Comparison of ENCODE assay signal across 11 mouse cellular contexts in genomic region chr7:130654562-130654961, GRCm38 (mm10).
A peak's percentile ranks its signal among the peaks of the same experiment; 100 is the strongest.
DNase-seq lines count a peak whose midpoint lies in the region; ATAC-seq and TF ChIP-seq lines count a peak whose summit lies in the region.
"Had no signal": no experiment of that assay in that cellular context is flagged by ENCODE, and none has a peak within 500 bp of the region (broad histone marks: within the 10 kb centered on the region; RNA-seq: fewer than 3 reads in every experiment).

No protein-coding gene starts in this region.

- no peak for TF ChIP-seq CTCF in lung, embryonic 14.5 days (IDR thresholded peaks at IDR 0.05; ENCODE audit: low read depth)
- TF ChIP-seq CTCF in lung, adult 2 months (IDR thresholded peaks at IDR 0.05; ENCODE audit: insufficient read depth, low read length): no peak
- no peak for TF ChIP-seq CTCF in testis, adult 2 months (IDR thresholded peaks at IDR 0.05; ENCODE audit: control insufficient read depth, insufficient read depth, insufficient replicate concordance, low read depth, low read length)

- no peak for TF ChIP-seq POLR2A in lung, adult 2 months (IDR thresholded peaks at IDR 0.05; ENCODE audit: borderline replicate concordance, extremely low read depth, low read depth, low read length)
- TF ChIP-seq POLR2A in testis, adult 2 months (IDR thresholded peaks at IDR 0.05; ENCODE audit: control insufficient read depth, low read depth, low read length): no peak

- H3K4me3 ChIP-seq in lung, embryonic 14.5 days (ENCODE audit: low read depth, low read length): no peak overlapping the region
- H3K4me3 ChIP-seq in lung, adult 2 months (replicated peaks; ENCODE audit: extremely low read depth, low read depth, low read length): no peak overlapping the region
- H3K4me3 ChIP-seq in testis, adult 2 months (ENCODE audit: control insufficient read depth, low read depth, low read length): no peak overlapping the region
- H3K4me3 ChIP-seq: embryonic facial prominence, embryonic 13.5 days had no signal

- ATAC-seq in lung, embryonic 14.5 days (ENCODE audit: insufficient read depth): peak; percentile 44; the same call in 1 of the 2 replicates
- ATAC-seq: hindbrain, embryonic 16.5 days had no signal

- H3K27ac ChIP-seq in lung, embryonic 14.5 days (ENCODE audit: low read depth): peak overlapping the region; percentile 46; the same call in 1 of the 2 replicates
- peak overlapping the region; percentile 64; the same call in 1 of the 2 replicates for H3K27ac ChIP-seq in testis, adult 2 months (ENCODE audit: control insufficient read depth, insufficient read depth, low read depth, low read length)
- H3K27ac ChIP-seq: embryonic facial prominence, embryonic 13.5 days had no signal

- H3K9ac ChIP-seq in lung, embryonic 14.5 days: no peak overlapping the region
- H3K9ac ChIP-seq: embryonic facial prominence, embryonic 13.5 days had no signal

- 39% methylated on average over 2 of the region's 2 CpGs for WGBS in lung, embryonic 14.5 days
- 42% methylated on average over 2 of the region's 2 CpGs for WGBS in lung, adult 2 months

- DNase-seq in lung, embryonic 14.5 days: peak; percentile 44
- DNase-seq in lung, adult 2 months: no peak
- DNase-seq in heart, postnatal 10 days: peak; percentile 70 to 73
- peak; percentile 38 to 73 for DNase-seq in kidney, postnatal 25 days
- no peak for DNase-seq in layer of hippocampus, adult 9-10 months (ENCODE audit: low spot score)
- no peak for DNase-seq in cerebellum, adult 9-10 months
- DNase-seq in cerebellum, adult 11 months: no peak
- DNase-seq: right cerebral cortex, postnatal 14 days had no signal

- peaks cover 12% of the 10 kb centered on the region for H3K4me1 ChIP-seq in lung, embryonic 14.5 days (ENCODE audit: insufficient read depth)
- H3K4me1 ChIP-seq in lung, adult 2 months (ENCODE audit: control insufficient read depth, insufficient read depth, low read length): peaks cover 12% of the 10 kb centered on the region
- H3K4me1 ChIP-seq in testis, adult 2 months (ENCODE audit: control insufficient read depth, insufficient read depth, low read length): peaks cover 7% of the 10 kb centered on the region

- no peaks in the 10 kb centered on the region for H3K36me3 ChIP-seq in lung, embryonic 14.5 days (ENCODE audit: insufficient read depth)
- H3K36me3 ChIP-seq in testis, adult 2 months (ENCODE audit: control insufficient read depth, insufficient read depth, low read length): no peaks in the 10 kb centered on the region
- H3K36me3 ChIP-seq: embryonic facial prominence, embryonic 13.5 days had no signal

- intact Hi-C loops in heart, postnatal 10 days (cut with DNase I): no loop called here

- no peaks in the 10 kb centered on the region for H3K9me3 ChIP-seq in lung, embryonic 14.5 days (ENCODE audit: low read depth, low read length)
- H3K9me3 ChIP-seq: embryonic facial prominence, embryonic 13.5 days had no signal

- H3K4me2 ChIP-seq in lung, embryonic 14.5 days: no peak overlapping the region
- H3K4me2 ChIP-seq: embryonic facial prominence, embryonic 13.5 days had no signal

- H3K27me3 ChIP-seq in lung, embryonic 14.5 days (ENCODE audit: insufficient read depth, low read length): no peaks in the 10 kb centered on the region
- no peaks in the 10 kb centered on the region for H3K27me3 ChIP-seq in testis, adult 2 months (ENCODE audit: control insufficient read depth, insufficient read depth, low read length)
- H3K27me3 ChIP-seq: embryonic facial prominence, embryonic 13.5 days had no signal

Comparison
In these comparisons a context has a peak if more than half of its experiments do, and no peak if none do; other contexts are left out.
1. DNase-seq: peak in lung, embryonic 14.5 days (single experiment), heart, postnatal 10 days (2 of 2) and kidney, postnatal 25 days (2 of 2); none in lung, adult 2 months (single experiment), layer of hippocampus, adult 9-10 months (single experiment), cerebellum, adult 9-10 months (single experiment) and cerebellum, adult 11 months (single experiment).